Mouse (Mus musculus): ENCODE measurements around the gene Tyw1. TPM values are rescaled to one million over a fixed set of nuclear protein-coding genes. Genes with fewer than 3 reads are reported as not detected.
A peak's percentile ranks its signal among the peaks of the same experiment; 100 is the strongest.

Gene Tyw1
- polyA plus RNA-seq, 1 experiment from 2014 or later = 21.0 TPM

- peaks cover 26% of the 10 kb centered on the region for H3K36me3 ChIP-seq
- WGBS = 86% methylated on average over 6 of the region's 6 CpGs
- H3K27me3 ChIP-seq (replicated peaks) = no peaks in the 10 kb centered on the region
- H3K9ac ChIP-seq (replicated peaks) = no peak overlapping the region
- H3K4me2 ChIP-seq = no peak overlapping the region
- no peaks in the 10 kb centered on the region for H3K4me1 ChIP-seq
- H3K4me3 ChIP-seq (replicated peaks) = no peak overlapping the region
- ATAC-seq (ENCODE audit: low FRiP score) = no peak
- H3K9me3 ChIP-seq (replicated peaks) = no peaks in the 10 kb centered on the region
- no peak overlapping the region for H3K27ac ChIP-seq (replicated peaks)
Measured at GRCm38 (mm10) chr5:130294598-130294997, 39.2 kb downstream of the Tyw1 start.

- ATAC-seq (ENCODE audit: low FRiP score) = no peak
Measured at GRCm38 (mm10) chr5:130296071-130296470, 40.7 kb downstream of the Tyw1 start.

GRCm38 (mm10) chr5:130298831-130299460 is 43.5 kb downstream of the Tyw1 start:
- Histone ChIP-seq H3K4me2 (no peak overlapping the region), H3K4me1 (no peaks in the 10 kb centered on the region), H3K27me3 (replicated peaks) (no peaks in the 10 kb centered on the region), H3K27ac (replicated peaks) (no peak overlapping the region), H3K9ac (replicated peaks) (no peak overlapping the region), H3K36me3 (peaks cover 34% of the 10 kb centered on the region), H3K4me3 (replicated peaks) (no peak overlapping the region), H3K9me3 (replicated peaks) (no peaks in the 10 kb centered on the region)
- 95% methylated on average over 9 of the region's 9 CpGs for WGBS
- ATAC-seq (ENCODE audit: low FRiP score) = no peak

More at GRCm38 (mm10) chr5:130296071-130296470, 40.7 kb downstream of the Tyw1 start:
- Histone ChIP-seq H3K4me1 (no peaks in the 10 kb centered on the region), H3K36me3 (peaks cover 31% of the 10 kb centered on the region), H3K9ac (replicated peaks) (no peak overlapping the region), H3K27me3 (replicated peaks) (no peaks in the 10 kb centered on the region), H3K4me3 (replicated peaks) (no peak overlapping the region), H3K27ac (replicated peaks) (no peak overlapping the region), H3K4me2 (no peak overlapping the region), H3K9me3 (replicated peaks) (no peaks in the 10 kb centered on the region)
- 83% methylated on average over 5 of the region's 5 CpGs for WGBS

- no peak for ATAC-seq (ENCODE audit: low FRiP score)
- H3K4me2 ChIP-seq = no peak overlapping the region
- no peak overlapping the region for H3K9ac ChIP-seq (replicated peaks)
- H3K27me3 ChIP-seq (replicated peaks) = no peaks in the 10 kb centered on the region
- H3K36me3 ChIP-seq = peaks cover 34% of the 10 kb centered on the region
- H3K27ac ChIP-seq (replicated peaks) = no peak overlapping the region
- WGBS = 88% methylated on average over 8 of the region's 8 CpGs
- no peak overlapping the region for H3K4me3 ChIP-seq (replicated peaks)
- H3K9me3 ChIP-seq (replicated peaks) = no peaks in the 10 kb centered on the region
- H3K4me1 ChIP-seq = no peaks in the 10 kb centered on the region
Measured at GRCm38 (mm10) chr5:130299526-130299925, 44.1 kb downstream of the Tyw1 start.

- Histone ChIP-seq H3K9ac (replicated peaks) (no peak overlapping the region), H3K4me3 (replicated peaks) (no peak overlapping the region), H3K27me3 (replicated peaks) (no peaks in the 10 kb centered on the region), H3K4me2 (no peak overlapping the region), H3K27ac (replicated peaks) (no peak overlapping the region), H3K4me1 (peaks cover 7% of the 10 kb centered on the region; the same call in 1 of the 2 replicates), H3K9me3 (replicated peaks) (no peaks in the 10 kb centered on the region), H3K36me3 (peaks cover 19% of the 10 kb centered on the region)
- no peak; the same call in 1 of the 2 replicates for ATAC-seq (ENCODE audit: low FRiP score)
- 69% methylated on average over 6 of the region's 6 CpGs for WGBS
Measured at GRCm38 (mm10) chr5:130303611-130304010, 48.2 kb downstream of the Tyw1 start.

GRCm38 (mm10) chr5:130307921-130308320 is 52.5 kb downstream of the Tyw1 start:
- 52% methylated on average over 7 of the region's 7 CpGs for WGBS

GRCm38 (mm10) chr5:130310077-130310476 is 54.7 kb downstream of the Tyw1 start:
- H3K9me3 ChIP-seq (replicated peaks) = no peaks in the 10 kb centered on the region
- over 99% methylated on average over 4 of the region's 4 CpGs for WGBS
- no peak overlapping the region for H3K4me2 ChIP-seq
- no peak overlapping the region for H3K9ac ChIP-seq (replicated peaks)
- 0 out of 2 replicates have a peak, but pooled peaks cover 3% of the 10 kb centered on the region for H3K36me3 ChIP-seq
- H3K27me3 ChIP-seq (replicated peaks) = no peaks in the 10 kb centered on the region
- no peak overlapping the region for H3K27ac ChIP-seq (replicated peaks)
- peaks cover 7% of the 10 kb centered on the region for H3K4me1 ChIP-seq
- H3K4me3 ChIP-seq (replicated peaks) = no peak overlapping the region
- no peak for ATAC-seq (ENCODE audit: low FRiP score)

More at GRCm38 (mm10) chr5:130307921-130308320, 52.5 kb downstream of the Tyw1 start:
- Histone ChIP-seq H3K4me3 (replicated peaks) (no peak overlapping the region), H3K9ac (replicated peaks) (no peak overlapping the region), H3K27me3 (replicated peaks) (no peaks in the 10 kb centered on the region), H3K36me3 (0 out of 2 replicates have a peak, but pooled peaks cover 3% of the 10 kb centered on the region), H3K4me1 (peaks cover 7% of the 10 kb centered on the region), H3K4me2 (no peak overlapping the region), H3K27ac (replicated peaks) (peak overlapping the region; percentile 67; the same call in 1 of the 2 replicates), H3K9me3 (replicated peaks) (no peaks in the 10 kb centered on the region)
- ATAC-seq (ENCODE audit: low FRiP score) = no peak

- H3K9me3 ChIP-seq (replicated peaks) = no peaks in the 10 kb centered on the region
- peaks cover 7% of the 10 kb centered on the region for H3K4me1 ChIP-seq
- H3K9ac ChIP-seq (replicated peaks) = no peak overlapping the region
- 0 out of 2 replicates have a peak, but pooled peaks cover 3% of the 10 kb centered on the region for H3K36me3 ChIP-seq
- H3K27me3 ChIP-seq (replicated peaks) = no peaks in the 10 kb centered on the region
- 75% methylated on average over 7 of the region's 7 CpGs for WGBS
- H3K27ac ChIP-seq (replicated peaks) = no peak overlapping the region
- H3K4me3 ChIP-seq (replicated peaks) = no peak overlapping the region
- no peak overlapping the region for H3K4me2 ChIP-seq
- ATAC-seq (ENCODE audit: low FRiP score) = no peak
Measured at GRCm38 (mm10) chr5:130310827-130311226, 55.4 kb downstream of the Tyw1 start.

- peaks cover under 1% of the 10 kb centered on the region; the same call in 1 of the 2 replicates for H3K4me1 ChIP-seq
- no peak for ATAC-seq (ENCODE audit: low FRiP score)
- no peaks in the 10 kb centered on the region for H3K9me3 ChIP-seq (replicated peaks)
- H3K27ac ChIP-seq (replicated peaks) = no peak overlapping the region
- H3K9ac ChIP-seq (replicated peaks) = no peak overlapping the region
- H3K27me3 ChIP-seq (replicated peaks) = no peaks in the 10 kb centered on the region
- no peak overlapping the region for H3K4me2 ChIP-seq
- no peak overlapping the region for H3K4me3 ChIP-seq (replicated peaks)
- 79% methylated on average over 3 of the region's 3 CpGs for WGBS
- 0 out of 2 replicates have a peak, but pooled peaks cover 3% of the 10 kb centered on the region for H3K36me3 ChIP-seq
Measured at GRCm38 (mm10) chr5:130313488-130313887, 58.1 kb downstream of the Tyw1 start.

- Histone ChIP-seq H3K4me3 (replicated peaks) (no peak overlapping the region), H3K9me3 (replicated peaks) (no peaks in the 10 kb centered on the region), H3K4me1 (no peaks in the 10 kb centered on the region), H3K27ac (replicated peaks) (no peak overlapping the region), H3K27me3 (replicated peaks) (no peaks in the 10 kb centered on the region), H3K4me2 (no peak overlapping the region), H3K9ac (replicated peaks) (no peak overlapping the region), H3K36me3 (0 out of 2 replicates have a peak, but pooled peaks cover 3% of the 10 kb centered on the region)
- WGBS = 98% methylated on average over 3 of the region's 3 CpGs
- ATAC-seq (ENCODE audit: low FRiP score) = no peak
Measured at GRCm38 (mm10) chr5:130314926-130315325, 59.5 kb downstream of the Tyw1 start.

- WGBS = 88% methylated on average over 9 of the region's 9 CpGs
- Histone ChIP-seq H3K27me3 (replicated peaks) (no peaks in the 10 kb centered on the region), H3K36me3 (no peaks in the 10 kb centered on the region), H3K4me2 (no peak overlapping the region), H3K9me3 (replicated peaks) (no peaks in the 10 kb centered on the region), H3K27ac (replicated peaks) (no peak overlapping the region), H3K4me1 (no peaks in the 10 kb centered on the region), H3K9ac (replicated peaks) (no peak overlapping the region), H3K4me3 (replicated peaks) (no peak overlapping the region)
- no peak for ATAC-seq (ENCODE audit: low FRiP score)
Measured at GRCm38 (mm10) chr5:130316321-130316720, 60.9 kb downstream of the Tyw1 start.

GRCm38 (mm10) chr5:130319783-130320182 is 64.4 kb downstream of the Tyw1 start:
- Histone ChIP-seq H3K4me1 (no peaks in the 10 kb centered on the region), H3K27ac (replicated peaks) (no peak overlapping the region), H3K36me3 (no peaks in the 10 kb centered on the region), H3K27me3 (replicated peaks) (no peaks in the 10 kb centered on the region), H3K9me3 (replicated peaks) (no peaks in the 10 kb centered on the region), H3K4me2 (no peak overlapping the region), H3K9ac (replicated peaks) (no peak overlapping the region), H3K4me3 (replicated peaks) (no peak overlapping the region)
- no peak for ATAC-seq (ENCODE audit: low FRiP score)
- WGBS = 94% methylated on average over 5 of the region's 5 CpGs

Measured in neural tube, embryonic 15.5 days (tissue).